Mouse (Mus musculus): Measurements from ENCODE around the gene Mindy1. TPM values are rescaled to one million over a fixed set of nuclear protein-coding genes. Genes with fewer than 3 reads are reported as not detected.

Mindy1 gene
- polyA plus RNA-seq, 1 experiment from 2014 or later, result 35.4 TPM

GRCm38 (mm10) chr3:95240900-95241299, 40.2 kb upstream of the Mindy1 start:
- Histone ChIP-seq H3K36me3 (ENCODE audit: control insufficient read depth, insufficient read depth, low read length) (peaks cover 9% of the 10 kb centered on the region; the same call in 1 of the 2 replicates), H3K4me1 (ENCODE audit: control insufficient read depth, insufficient read depth, low read length) (no peaks in the 10 kb centered on the region), H3K27me3 (ENCODE audit: control insufficient read depth, insufficient read depth, low read length) (no peaks in the 10 kb centered on the region), H3K9ac (ENCODE audit: low read length) (no peak overlapping the region), H3K9me3 (ENCODE audit: control insufficient read depth, low read length) (no peaks in the 10 kb centered on the region), H3K27ac (replicated peaks; ENCODE audit: low read depth, low read length) (no peak overlapping the region), H3K4me3 (ENCODE audit: low read depth, low read length) (peak overlapping the region; percentile 12; the same call in 1 of the 2 replicates), H3K4me2 (ENCODE audit: low read depth, severe bottlenecking) (peak overlapping the region; percentile 33)
- ATAC-seq (ENCODE audit: insufficient number of reproducible peaks, low FRiP score, low TSS enrichment, low read depth), result peak; percentile 54; the same call in 1 of the 2 replicates
- DNase-seq (ENCODE audit: low spot score), result peak; percentile 39
- WGBS, result 22% methylated on average over 17 of the region's 17 CpGs

GRCm38 (mm10) chr3:95241498-95241897, 39.6 kb upstream of the Mindy1 start, which contains the start of gene Gm128:
Gm128 (minus strand) TSS chr3:95241598.
- DNase-seq (ENCODE audit: low spot score), result no peak
- Histone ChIP-seq H3K9ac (ENCODE audit: low read length) (0 out of 2 replicates have a peak within 1 kb of the TSS, but pooled peaks have one; percentile 4), H3K4me3 (ENCODE audit: low read depth, low read length) (peak within 1 kb of the TSS; percentile 12; the same call in 1 of the 2 replicates), H3K36me3 (ENCODE audit: control insufficient read depth, insufficient read depth, low read length) (peaks cover 6% of the 10 kb centered on the region; the same call in 1 of the 2 replicates), H3K4me2 (ENCODE audit: low read depth, severe bottlenecking) (peak within 1 kb of the TSS; percentile 33), H3K4me1 (ENCODE audit: control insufficient read depth, insufficient read depth, low read length) (no peaks in the 10 kb centered on the region), H3K9me3 (ENCODE audit: control insufficient read depth, low read length) (no peaks in the 10 kb centered on the region), H3K27me3 (ENCODE audit: control insufficient read depth, insufficient read depth, low read length) (no peaks in the 10 kb centered on the region), H3K27ac (replicated peaks; ENCODE audit: low read depth, low read length) (no peak within 1 kb of the TSS)
- WGBS, result 75% methylated on average over 7 of the region's 7 CpGs
- no peak for ATAC-seq (ENCODE audit: insufficient number of reproducible peaks, low FRiP score, low TSS enrichment, low read depth)

GRCm38 (mm10) chr3:95243086-95243485, 38.1 kb upstream of the Mindy1 start:
- WGBS, result 77% methylated on average over 2 of the region's 2 CpGs
- no peak for DNase-seq (ENCODE audit: low spot score)

GRCm38 (mm10) chr3:95246465-95247231, 34.5 kb upstream of the Mindy1 start:
- WGBS, result 88% methylated on average over 5 of the region's 5 CpGs
- DNase-seq (ENCODE audit: low spot score) (no peak), ATAC-seq (ENCODE audit: insufficient number of reproducible peaks, low FRiP score, low TSS enrichment, low read depth) (no peak)
- Histone ChIP-seq H3K4me1 (ENCODE audit: control insufficient read depth, insufficient read depth, low read length) (no peaks in the 10 kb centered on the region), H3K27ac (replicated peaks; ENCODE audit: low read depth, low read length) (no peak overlapping the region), H3K36me3 (ENCODE audit: control insufficient read depth, insufficient read depth, low read length) (no peaks in the 10 kb centered on the region), H3K4me2 (ENCODE audit: low read depth, severe bottlenecking) (no peak overlapping the region), H3K4me3 (ENCODE audit: low read depth, low read length) (no peak overlapping the region), H3K9me3 (ENCODE audit: control insufficient read depth, low read length) (no peaks in the 10 kb centered on the region), H3K9ac (ENCODE audit: low read length) (no peak overlapping the region), H3K27me3 (ENCODE audit: control insufficient read depth, insufficient read depth, low read length) (no peaks in the 10 kb centered on the region)

More at GRCm38 (mm10) chr3:95243086-95243485, 38.1 kb upstream of the Mindy1 start:
- H3K9ac ChIP-seq (ENCODE audit: low read length), result no peak overlapping the region
- no peak overlapping the region for H3K4me2 ChIP-seq (ENCODE audit: low read depth, severe bottlenecking)
- H3K27me3 ChIP-seq (ENCODE audit: control insufficient read depth, insufficient read depth, low read length), result no peaks in the 10 kb centered on the region
- no peaks in the 10 kb centered on the region for H3K4me1 ChIP-seq (ENCODE audit: control insufficient read depth, insufficient read depth, low read length)
- H3K9me3 ChIP-seq (ENCODE audit: control insufficient read depth, low read length), result no peaks in the 10 kb centered on the region
- H3K36me3 ChIP-seq (ENCODE audit: control insufficient read depth, insufficient read depth, low read length), result peaks cover 2% of the 10 kb centered on the region; the same call in 1 of the 2 replicates
- ATAC-seq (ENCODE audit: insufficient number of reproducible peaks, low FRiP score, low TSS enrichment, low read depth), result no peak
- no peak overlapping the region for H3K4me3 ChIP-seq (ENCODE audit: low read depth, low read length)
- H3K27ac ChIP-seq (replicated peaks; ENCODE audit: low read depth, low read length), result no peak overlapping the region

- H3K9me3 ChIP-seq (ENCODE audit: control insufficient read depth, low read length), result no peaks in the 10 kb centered on the region
- H3K4me2 ChIP-seq (ENCODE audit: low read depth, severe bottlenecking), result no peak overlapping the region
- no peak for ATAC-seq (ENCODE audit: insufficient number of reproducible peaks, low FRiP score, low TSS enrichment, low read depth)
- 76% methylated on average over 1 of the region's 1 CpGs for WGBS
- no peak overlapping the region for H3K27ac ChIP-seq (replicated peaks; ENCODE audit: low read depth, low read length)
- H3K9ac ChIP-seq (ENCODE audit: low read length), result no peak overlapping the region
- H3K4me3 ChIP-seq (ENCODE audit: low read depth, low read length), result no peak overlapping the region
- H3K4me1 ChIP-seq (ENCODE audit: control insufficient read depth, insufficient read depth, low read length), result no peaks in the 10 kb centered on the region
- no peak for DNase-seq (ENCODE audit: low spot score)
- no peaks in the 10 kb centered on the region for H3K36me3 ChIP-seq (ENCODE audit: control insufficient read depth, insufficient read depth, low read length)
- H3K27me3 ChIP-seq (ENCODE audit: control insufficient read depth, insufficient read depth, low read length), result no peaks in the 10 kb centered on the region
Observed at GRCm38 (mm10) chr3:95247660-95248336, 33.3 kb upstream of the Mindy1 start.

GRCm38 (mm10) chr3:95250361-95250760, 30.8 kb upstream of the Mindy1 start:
- WGBS, result 73% methylated on average over 5 of the region's 5 CpGs
- H3K9ac ChIP-seq (ENCODE audit: low read length), result no peak overlapping the region; the same call in 1 of the 2 replicates
- no peak for DNase-seq (ENCODE audit: low spot score)
- ATAC-seq (ENCODE audit: insufficient number of reproducible peaks, low FRiP score, low TSS enrichment, low read depth), result no peak
- no peak overlapping the region for H3K4me3 ChIP-seq (ENCODE audit: low read depth, low read length)
- H3K27ac ChIP-seq (replicated peaks; ENCODE audit: low read depth, low read length), result no peak overlapping the region
- no peaks in the 10 kb centered on the region for H3K4me1 ChIP-seq (ENCODE audit: control insufficient read depth, insufficient read depth, low read length)
- no peaks in the 10 kb centered on the region for H3K9me3 ChIP-seq (ENCODE audit: control insufficient read depth, low read length)
- H3K4me2 ChIP-seq (ENCODE audit: low read depth, severe bottlenecking), result no peak overlapping the region
- H3K36me3 ChIP-seq (ENCODE audit: control insufficient read depth, insufficient read depth, low read length), result no peaks in the 10 kb centered on the region
- H3K27me3 ChIP-seq (ENCODE audit: control insufficient read depth, insufficient read depth, low read length), result no peaks in the 10 kb centered on the region

- Histone ChIP-seq H3K27me3 (ENCODE audit: control insufficient read depth, insufficient read depth, low read length) (no peaks in the 10 kb centered on the region), H3K4me3 (ENCODE audit: low read depth, low read length) (no peak within 1 kb of the TSS), H3K9ac (ENCODE audit: low read length) (peak within 1 kb of the TSS; percentile 17; the same call in 1 of the 2 replicates), H3K36me3 (ENCODE audit: control insufficient read depth, insufficient read depth, low read length) (no peaks in the 10 kb centered on the region), H3K4me1 (ENCODE audit: control insufficient read depth, insufficient read depth, low read length) (no peaks in the 10 kb centered on the region), H3K9me3 (ENCODE audit: control insufficient read depth, low read length) (no peaks in the 10 kb centered on the region), H3K27ac (replicated peaks; ENCODE audit: low read depth, low read length) (no peak within 1 kb of the TSS), H3K4me2 (ENCODE audit: low read depth, severe bottlenecking) (no peak within 1 kb of the TSS)
- no peak for DNase-seq (ENCODE audit: low spot score)
- WGBS, result 43% methylated on average over 7 of the region's 7 CpGs
- ATAC-seq (ENCODE audit: insufficient number of reproducible peaks, low FRiP score, low TSS enrichment, low read depth), result no peak
Observed at GRCm38 (mm10) chr3:95250783-95251424, 30.2 kb upstream of the Mindy1 start, which contains the start of gene Bnipl. Bnipl (minus strand) TSS chr3:95251193.

GRCm38 (mm10) chr3:95256931-95257330, 24.2 kb upstream of the Mindy1 start:
- Histone ChIP-seq H3K4me2 (ENCODE audit: low read depth, severe bottlenecking) (no peak overlapping the region; the same call in 1 of the 2 replicates), H3K4me3 (ENCODE audit: low read depth, low read length) (no peak overlapping the region), H3K27ac (replicated peaks; ENCODE audit: low read depth, low read length) (no peak overlapping the region), H3K36me3 (ENCODE audit: control insufficient read depth, insufficient read depth, low read length) (peaks cover 9% of the 10 kb centered on the region), H3K9me3 (ENCODE audit: control insufficient read depth, low read length) (no peaks in the 10 kb centered on the region), H3K27me3 (ENCODE audit: control insufficient read depth, insufficient read depth, low read length) (no peaks in the 10 kb centered on the region), H3K4me1 (ENCODE audit: control insufficient read depth, insufficient read depth, low read length) (no peaks in the 10 kb centered on the region), H3K9ac (ENCODE audit: low read length) (no peak overlapping the region)
- WGBS, result 82% methylated on average over 5 of the region's 5 CpGs
- ATAC-seq (ENCODE audit: insufficient number of reproducible peaks, low FRiP score, low TSS enrichment, low read depth) (no peak), DNase-seq (ENCODE audit: low spot score) (no peak)

All from limb, embryonic 11.5 days (tissue).